Mouse (Mus musculus) 3T3-L1 (cell line): ENCODE data around the gene Olfr512.

ENCODE experiments used
- DNase-seq: peaks from one replicate; pipeline ENCODE4 v3.0.0-alpha.2; 2015; ENCODE audit warnings: low read depth, low spot score

Gene Olfr512

GRCm38 (mm10) chr7:108713020-108713419 is at the start of gene Olfr512:
Olfr512 (plus strand) TSS chr7:108713320.
- DNase-seq: no peak

- DNase-seq: no peak
Measured at GRCm38 (mm10) chr7:108666118-108666517, 47.0 kb upstream of the Olfr512 start, which contains the start of gene Olfr510. Olfr510 (plus strand) TSS chr7:108666418.

DNA sequence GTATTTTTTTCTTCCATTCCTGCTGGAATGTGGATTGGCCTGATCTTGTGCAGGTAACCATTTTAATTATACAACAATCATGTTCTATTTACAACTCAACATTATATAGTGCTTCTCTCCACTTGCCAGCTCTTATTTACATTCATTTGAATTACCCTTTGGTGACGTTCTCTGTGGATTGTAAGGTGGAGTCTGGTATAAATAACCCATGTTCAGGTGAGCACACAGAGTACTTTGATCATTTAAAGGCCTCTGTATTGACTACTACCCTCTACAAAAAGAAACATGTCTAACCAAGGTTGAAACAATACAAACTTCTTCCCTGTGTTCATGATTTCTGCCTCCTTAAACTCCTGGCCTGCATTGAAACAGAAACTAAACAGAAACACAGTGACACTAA is 42.1 kb upstream of the Olfr512 start:
- no peak for DNase-seq

DNA sequence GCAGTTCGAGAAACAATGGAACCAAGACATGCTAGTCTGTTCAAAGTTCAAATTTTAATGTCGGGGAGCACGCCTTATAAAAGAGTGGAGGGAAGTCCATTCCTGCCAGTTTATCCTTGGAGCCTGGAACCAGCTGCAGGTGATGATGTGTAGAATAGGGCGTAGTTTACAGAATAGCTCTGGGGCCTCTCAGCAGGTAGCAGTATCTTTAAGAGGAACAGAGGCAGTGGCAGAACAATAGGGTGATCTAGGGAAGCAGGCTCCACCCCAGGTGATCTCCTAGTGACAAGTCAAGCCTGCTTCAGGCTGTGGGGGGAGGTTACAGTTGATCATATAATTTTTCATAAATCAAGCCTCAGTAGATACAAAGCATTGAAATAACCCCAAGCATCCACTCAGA is 34.2 kb upstream of the Olfr512 start:
- no peak for DNase-seq

DNA sequence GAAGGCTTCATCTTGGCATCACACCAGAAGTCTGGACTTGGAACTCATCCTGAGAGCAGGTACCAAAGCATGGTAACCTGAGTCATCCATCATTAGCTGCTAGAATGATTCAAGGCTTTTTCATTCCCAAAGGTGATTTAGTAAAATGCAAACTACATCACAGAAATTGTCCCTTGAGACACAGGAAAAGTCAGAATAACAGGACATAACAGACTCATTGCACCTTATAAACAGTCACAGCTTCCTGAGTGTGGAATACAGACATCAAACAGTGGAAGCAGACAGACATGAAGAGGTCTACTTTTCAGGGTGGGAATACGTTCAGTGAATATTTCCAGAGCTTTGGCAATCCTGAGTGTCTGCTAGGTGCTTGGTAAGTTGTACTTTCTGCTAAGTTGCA is 37.6 kb downstream of the Olfr512 start, which contains the start of gene Olfr513:
Gene Olfr513 (plus strand): TSS at position 301 of the 400 bp plus-strand sequence.
- DNase-seq: no peak

GRCm38 (mm10) chr7:108760411-108760810 is 47.3 kb downstream of the Olfr512 start:
- peak; percentile 1 for DNase-seq
